Mouse (Mus musculus): ENCODE results near the gene Gabarap.
"Not testable (repeated sequence)": the region's sequence is repeated elsewhere in the genome, so short reads cannot be mapped to it uniquely, and the experiment has no call there.

Gabarap gene

DNA sequence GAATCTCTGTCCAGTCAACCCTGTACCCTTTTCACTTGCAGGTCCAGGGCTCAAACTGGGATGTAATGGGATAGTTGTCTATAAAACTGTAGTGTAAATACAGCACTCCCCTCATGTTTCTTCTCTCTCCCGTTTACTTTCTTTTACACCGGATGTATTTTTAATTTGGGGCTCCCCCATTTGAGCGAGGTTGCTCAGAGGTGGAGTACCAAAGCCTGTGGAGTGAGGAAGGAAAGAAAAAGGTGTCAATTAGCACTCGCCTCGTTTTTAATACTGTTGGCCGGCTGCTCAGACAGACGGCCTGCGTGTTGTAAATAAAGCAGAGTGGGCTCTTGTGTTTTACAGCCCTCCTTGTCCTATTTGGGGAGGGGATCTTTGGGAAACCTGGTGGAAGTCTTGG is 8.7 kb downstream of the Gabarap start:
- no peak for DNase-seq (ENCODE audit: low spot score in 2 of 2)

DNA sequence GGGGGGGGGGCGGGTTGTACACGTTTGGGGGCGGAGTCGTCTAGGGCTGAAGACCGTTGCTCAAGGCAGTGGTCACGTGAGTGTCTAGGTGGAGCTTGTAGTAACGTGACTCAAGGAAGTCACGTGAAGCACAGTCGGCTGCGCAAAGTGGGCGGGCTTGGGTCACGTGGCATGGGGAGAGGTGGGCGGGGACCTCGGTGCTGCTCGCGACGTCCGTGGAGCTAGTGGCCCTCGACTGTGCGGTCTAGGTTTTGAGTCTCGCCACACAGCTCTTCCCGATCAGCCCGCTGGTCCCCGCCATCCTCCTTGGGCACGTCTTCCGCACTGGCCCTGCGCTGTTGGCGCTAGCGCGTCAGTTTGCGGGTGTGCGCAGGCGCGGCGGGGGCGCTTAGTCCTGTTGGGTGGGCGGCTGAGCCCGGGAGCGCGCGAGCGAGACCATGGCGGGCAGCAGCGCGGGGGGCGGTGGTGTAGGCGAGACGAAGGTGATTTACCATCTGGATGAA is 9.5 kb downstream of the Gabarap start, which contains the start of gene Dvl2:
TSS of gene Dvl2 (plus strand) at position 200 of the 503 bp plus-strand sequence.
- DNase-seq (ENCODE audit: low spot score in 2 of 2) = peak; percentile 87 to 90

DNA sequence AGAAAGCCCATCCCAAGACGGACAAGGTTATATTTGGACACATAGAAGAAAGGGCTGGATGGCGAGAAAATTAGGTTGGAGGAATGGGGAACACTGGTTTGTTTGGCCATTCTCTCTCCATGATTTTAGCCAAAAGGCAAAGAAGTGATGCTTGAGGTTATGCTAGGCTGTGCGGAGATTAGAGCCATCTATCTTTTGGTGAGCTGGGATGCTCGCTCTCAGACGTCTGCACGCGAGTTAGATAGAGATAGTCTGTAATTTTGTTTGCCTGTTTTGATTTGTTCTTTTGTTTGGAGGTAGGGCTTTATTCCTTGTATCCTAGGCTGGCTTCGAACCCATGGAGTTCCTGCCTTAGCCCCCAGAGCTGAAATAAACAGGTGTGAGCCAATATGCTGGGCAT is 10.2 kb downstream of the Gabarap start:
- no peak for DNase-seq (ENCODE audit: low spot score in 2 of 2)

DNA sequence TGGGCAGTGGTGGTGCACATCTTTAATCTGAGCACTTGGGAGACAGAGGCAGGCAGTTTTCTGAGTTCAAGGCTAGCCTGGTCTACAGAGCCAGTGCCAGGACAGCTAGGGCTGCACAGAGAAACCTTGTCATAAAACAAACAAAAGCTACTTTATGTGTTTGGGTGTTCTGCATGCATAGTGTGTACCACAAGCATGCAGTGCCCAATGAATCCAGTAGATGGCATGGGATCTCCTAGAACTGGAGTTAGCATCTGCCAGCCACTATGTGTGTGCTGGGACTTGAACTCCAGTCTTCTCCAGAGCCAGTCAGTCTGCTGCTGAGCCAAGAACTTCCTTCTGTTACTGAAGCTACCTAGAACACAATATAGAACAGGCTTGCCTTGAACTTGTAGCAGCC is 10.9 kb downstream of the Gabarap start:
- DNase-seq (ENCODE audit: low spot score in 2 of 2) = no peak

- DNase-seq (ENCODE audit: low spot score in 2 of 2) = no peak
Measured at GRCm38 (mm10) chr11:70002471-70002870, 11.5 kb downstream of the Gabarap start.

DNA sequence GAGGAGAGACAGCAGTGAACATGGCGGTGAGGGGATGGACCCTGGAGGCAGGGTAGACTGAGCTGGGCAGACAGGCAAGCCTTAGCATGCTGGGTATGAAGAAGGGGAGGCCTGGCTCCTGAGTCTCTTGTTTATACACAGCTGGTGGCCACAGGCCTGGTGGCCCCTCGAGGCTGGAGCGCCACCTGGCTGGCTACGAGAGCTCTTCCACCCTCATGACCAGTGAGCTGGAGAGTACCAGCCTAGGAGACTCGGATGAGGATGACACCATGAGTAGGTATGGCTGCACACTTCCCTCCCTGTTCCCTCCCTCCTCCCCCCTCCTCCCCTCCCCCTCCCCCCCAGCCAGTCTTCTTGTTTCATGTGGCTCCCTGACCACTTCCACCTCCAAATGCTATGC is 14.6 kb downstream of the Gabarap start:
- no peak for DNase-seq (ENCODE audit: low spot score in 2 of 2)

GRCm38 (mm10) chr11:70010033-70010432 is 19.1 kb downstream of the Gabarap start:
- DNase-seq (ENCODE audit: low spot score in 2 of 2) = no peak

DNA sequence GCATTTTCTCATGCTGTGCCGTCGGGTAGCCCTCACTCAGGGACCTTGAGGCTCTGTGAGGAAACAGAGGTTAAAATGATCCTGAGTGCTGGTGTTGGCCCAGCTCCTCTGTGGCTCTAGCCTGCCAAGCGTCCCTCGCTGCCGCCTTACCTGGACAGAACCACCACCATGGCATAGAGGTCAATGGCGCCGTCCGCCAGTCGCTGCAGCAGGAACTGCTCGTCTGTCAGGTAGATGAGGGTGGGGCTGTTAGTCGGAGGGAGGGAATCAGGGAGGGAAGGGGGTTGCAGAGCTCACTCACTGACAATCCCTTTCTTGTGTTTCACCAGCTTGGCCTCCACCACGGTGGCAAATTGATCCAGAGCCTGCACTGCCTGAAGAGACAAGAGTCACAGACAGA is 19.6 kb downstream of the Gabarap start:
- no peak for DNase-seq (ENCODE audit: low spot score in 2 of 2)

DNA sequence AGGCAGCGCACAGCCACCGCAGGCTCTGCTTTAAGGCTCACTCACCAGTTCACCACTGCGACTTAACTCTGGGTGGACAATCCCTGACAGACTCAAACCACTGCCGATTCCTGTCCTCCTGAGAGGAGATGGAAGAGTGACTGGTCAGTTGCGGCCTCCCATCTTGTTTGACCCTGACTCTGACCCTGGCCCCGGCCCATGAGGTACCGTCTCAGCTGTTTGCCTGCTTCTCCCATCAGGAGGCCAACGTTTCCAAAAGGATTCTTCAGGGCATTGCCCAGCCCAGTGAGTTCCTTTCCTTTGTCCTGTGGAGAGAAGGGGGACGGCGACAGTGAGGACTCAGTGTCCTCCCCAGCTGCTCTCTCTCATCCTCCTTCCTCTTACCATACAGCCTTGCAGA is 20.0 kb downstream of the Gabarap start:
- DNase-seq (ENCODE audit: low spot score in 2 of 2) = no peak

DNA sequence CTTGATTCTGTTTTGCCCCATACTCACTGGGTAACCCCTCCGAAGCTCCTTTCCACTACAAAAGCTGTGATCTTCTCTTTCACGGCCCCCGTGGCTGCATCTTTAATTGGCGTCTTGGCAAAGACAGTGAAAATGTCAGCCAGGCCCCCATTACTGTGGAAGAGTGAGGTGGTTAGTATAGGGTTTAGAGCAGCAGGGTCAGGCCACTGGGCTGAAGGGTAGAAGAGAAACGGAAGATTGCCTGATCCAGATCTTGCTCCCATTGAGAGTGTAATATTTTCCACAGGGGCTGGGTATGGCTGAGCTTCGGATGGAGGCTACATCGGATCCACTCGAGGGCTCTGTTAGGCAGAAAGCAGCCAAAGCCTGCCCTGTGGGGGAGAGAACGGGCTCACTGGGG is 22.0 kb downstream of the Gabarap start:
- no peak for DNase-seq (ENCODE audit: low spot score in 2 of 2)

GRCm38 (mm10) chr11:70013408-70013807 is 22.5 kb downstream of the Gabarap start:
- no peak for DNase-seq (ENCODE audit: low spot score in 2 of 2)

- DNase-seq (ENCODE audit: low spot score in 2 of 2) = no peak
Measured at GRCm38 (mm10) chr11:70014051-70014450, 23.1 kb downstream of the Gabarap start.

GRCm38 (mm10) chr11:70014880-70015558 is 24.1 kb downstream of the Gabarap start, which contains the start of gene Acadvl:
Acadvl (minus strand) TSS chr11:70015411.
- peak; percentile 87 to 89 for DNase-seq (ENCODE audit: low spot score in 2 of 2)

GRCm38 (mm10) chr11:70015677-70016076 is 24.7 kb downstream of the Gabarap start:
- DNase-seq (ENCODE audit: low spot score in 2 of 2) = no peak

DNA sequence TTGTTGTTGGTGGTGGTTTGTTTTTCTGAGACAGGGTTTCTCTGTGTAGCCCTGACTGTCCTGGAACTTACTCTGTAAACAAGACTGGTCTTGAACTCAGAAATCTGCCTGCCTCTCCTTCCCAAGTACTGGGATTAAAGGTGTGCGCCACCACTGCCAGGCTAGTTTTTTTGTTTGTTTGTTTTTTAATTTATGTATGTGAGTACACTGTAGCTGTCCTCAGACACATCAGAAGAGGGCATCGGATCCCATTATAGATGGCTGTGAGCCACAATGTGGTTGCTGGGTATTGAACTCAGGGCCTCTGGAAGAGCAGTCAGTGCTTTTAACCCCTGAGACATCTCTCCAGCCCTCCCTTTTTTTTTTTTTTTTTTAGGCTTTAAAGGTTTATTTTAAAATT is 25.2 kb downstream of the Gabarap start:
- not testable (repeated sequence) for DNase-seq (ENCODE audit: low spot score in 2 of 2)

DNA sequence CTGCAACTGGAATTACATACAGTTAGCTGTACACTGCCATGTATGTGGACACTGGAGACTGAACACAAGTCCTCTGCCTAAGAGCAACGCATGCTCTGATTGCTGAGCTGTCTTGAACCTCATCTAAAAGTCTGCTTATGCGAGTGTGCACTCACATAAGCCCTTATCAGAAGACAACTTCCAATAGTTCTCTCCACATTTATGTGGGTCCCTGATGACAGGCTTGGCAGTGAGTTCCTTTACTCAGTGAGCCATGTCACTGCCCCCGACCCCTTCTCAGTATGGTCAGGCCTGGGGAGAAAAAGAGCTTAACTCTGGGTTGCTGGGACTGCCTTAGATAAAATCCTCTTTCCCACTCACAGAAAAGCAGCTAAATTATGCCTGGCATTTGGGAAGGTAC is 25.7 kb downstream of the Gabarap start, which contains the start of gene Dlg4:
TSS of gene Dlg4 (plus strand) at position 274 of the 400 bp plus-strand sequence.
- no peak for DNase-seq (ENCODE audit: low spot score in 2 of 2)

GRCm38 (mm10) chr11:70017199-70017767 is 26.3 kb downstream of the Gabarap start:
- DNase-seq (ENCODE audit: low spot score in 2 of 2) = no peak

DNA sequence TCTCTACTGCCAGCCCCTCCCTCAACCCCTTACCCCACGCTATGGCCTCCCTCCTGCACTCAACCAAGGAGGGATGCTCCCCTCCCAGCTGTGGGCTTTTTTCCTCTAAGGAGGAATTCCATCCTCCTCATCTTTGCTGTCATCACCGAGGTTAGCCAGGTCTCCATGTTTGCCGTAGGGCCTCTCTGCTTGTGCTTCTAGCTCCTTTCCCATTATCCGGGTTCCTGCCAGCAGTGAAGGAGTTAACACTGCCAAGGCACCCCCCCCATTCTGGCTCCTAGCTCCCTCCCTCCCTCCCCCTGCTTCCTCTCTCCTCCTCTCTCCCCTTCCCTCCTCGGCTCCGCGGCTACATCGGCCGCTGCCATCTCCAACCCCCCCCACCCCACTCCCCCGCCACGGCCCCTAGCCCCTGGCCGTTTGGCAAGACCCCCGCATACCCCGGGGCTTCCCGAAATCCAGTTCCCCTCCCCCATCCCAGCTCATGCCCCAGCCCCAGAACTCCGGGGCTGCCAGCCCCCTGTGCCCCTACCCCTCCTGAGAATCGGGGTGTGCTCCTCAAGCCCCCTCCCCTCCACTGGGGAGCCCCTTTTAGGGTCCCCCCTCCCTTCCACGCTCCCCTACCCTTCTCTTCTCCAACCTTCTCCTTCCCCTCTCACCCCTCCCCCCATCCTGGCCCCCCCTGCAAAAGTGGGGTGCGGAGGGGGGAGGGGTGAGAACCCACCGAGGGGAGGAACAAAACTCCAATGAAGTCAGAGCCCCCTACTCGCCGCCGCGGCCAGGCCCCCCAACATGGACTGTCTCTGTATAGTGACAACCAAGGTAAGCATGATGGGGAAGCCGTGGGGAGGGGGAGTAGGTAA is 27.4 kb downstream of the Gabarap start:
- DNase-seq (ENCODE audit: low spot score in 2 of 2) = peak in 1 of 2 experiments; percentile 73

- no peak for DNase-seq (ENCODE audit: low spot score in 2 of 2)
Measured at GRCm38 (mm10) chr11:70019495-70020021, 28.6 kb downstream of the Gabarap start.

DNA sequence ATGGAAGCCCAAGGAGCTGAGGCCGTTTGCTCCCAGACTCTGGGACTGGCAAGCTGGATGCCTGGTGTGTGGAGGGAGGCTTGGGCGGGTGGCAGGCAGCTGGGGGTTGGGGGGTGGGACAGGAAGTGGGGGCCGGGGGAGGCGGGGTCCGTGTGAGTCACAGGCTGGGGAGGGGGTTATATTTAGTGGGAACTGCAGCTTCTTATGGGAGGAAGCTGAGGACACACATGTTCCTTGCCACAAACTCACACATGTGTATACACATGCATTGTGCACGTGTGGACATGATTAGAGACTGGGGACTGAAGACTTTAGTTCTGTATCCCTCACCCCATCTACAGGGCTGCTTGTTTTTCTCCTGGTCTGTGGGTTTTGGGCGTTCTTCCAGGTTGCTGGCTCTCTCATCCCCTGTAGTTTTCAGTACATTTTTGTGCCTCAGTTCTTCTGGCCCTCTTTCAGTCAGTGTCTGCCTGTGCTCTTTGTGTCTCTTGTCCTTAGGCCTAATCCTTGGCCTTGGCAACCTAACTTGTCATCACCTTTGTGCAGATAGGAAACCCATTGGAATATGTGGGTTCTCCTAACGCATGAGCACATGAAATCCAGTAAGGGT is 29.2 kb downstream of the Gabarap start:
- peak in 1 of 2 experiments; percentile 56 for DNase-seq (ENCODE audit: low spot score in 2 of 2)

DNA sequence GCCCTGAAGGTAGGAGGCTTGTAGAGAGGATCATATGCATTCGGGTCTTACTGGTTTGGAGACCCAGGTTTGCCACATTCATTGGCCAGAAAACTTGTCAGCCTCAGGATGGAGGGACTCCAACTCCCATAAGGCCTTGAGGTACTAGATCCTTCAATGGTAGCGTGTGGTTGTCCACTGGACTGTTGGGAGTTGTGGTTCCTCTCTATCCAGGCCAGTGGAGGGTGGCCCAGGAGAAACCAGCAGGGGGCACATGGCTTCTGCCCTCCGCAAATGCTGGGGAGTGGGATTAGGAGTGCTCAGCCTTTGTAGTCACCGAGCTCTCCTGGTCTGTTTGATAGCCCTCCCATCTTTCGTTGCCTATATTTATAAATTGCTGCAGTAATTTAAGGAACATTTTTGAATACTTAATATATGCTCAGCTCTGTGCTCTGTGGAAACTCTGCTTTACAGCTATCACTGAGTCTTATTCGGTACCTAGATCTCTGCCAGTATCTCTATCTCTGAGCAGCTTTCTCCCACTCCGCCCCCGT is 29.9 kb downstream of the Gabarap start:
- peak; percentile 77 to 78 for DNase-seq (ENCODE audit: low spot score in 2 of 2)
